Mouse (Mus musculus) ES-E14 (cell line): ENCODE results near the gene Depp1.
"Not testable (repeated sequence)": the region's sequence is repeated elsewhere in the genome, so short reads cannot be mapped to it uniquely, and the experiment has no call there.

Experiments
- CHD2 ChIP-seq: IDR thresholded peaks from 2 replicates; pipeline ENCODE4 v1.6.1; 2014; ENCODE audit warnings: mild to moderate bottlenecking, low read depth, low read length, inconsistent platforms
- HCFC1 ChIP-seq: IDR thresholded peaks from 2 replicates; pipeline ENCODE4 v1.6.1; 2012; ENCODE audit warnings: low read length, inconsistent platforms, borderline replicate concordance; ENCODE audit not compliant: insufficient read depth

DNA sequence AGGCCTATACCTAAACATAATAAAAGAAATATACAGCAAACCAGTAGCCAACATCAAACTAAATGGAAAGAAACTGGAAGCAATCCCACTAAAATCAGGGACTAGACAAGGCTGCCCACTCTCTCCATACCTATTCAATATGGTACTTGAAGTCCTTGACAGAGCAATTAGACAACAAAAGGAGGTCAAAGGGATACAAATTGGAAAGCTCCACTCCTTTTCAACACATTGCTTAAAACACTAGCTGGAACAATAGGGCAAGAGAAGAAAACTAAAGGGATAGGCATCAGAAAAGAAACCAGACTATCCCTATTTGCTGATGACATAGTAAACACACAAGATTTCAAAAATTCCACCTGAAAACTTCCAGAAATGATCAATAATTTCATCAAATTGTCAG, 49.4 kb upstream of the Depp1 start:
- not testable (repeated sequence) for TF ChIP-seq HCFC1, CHD2
